In the genomic region with DNA sequence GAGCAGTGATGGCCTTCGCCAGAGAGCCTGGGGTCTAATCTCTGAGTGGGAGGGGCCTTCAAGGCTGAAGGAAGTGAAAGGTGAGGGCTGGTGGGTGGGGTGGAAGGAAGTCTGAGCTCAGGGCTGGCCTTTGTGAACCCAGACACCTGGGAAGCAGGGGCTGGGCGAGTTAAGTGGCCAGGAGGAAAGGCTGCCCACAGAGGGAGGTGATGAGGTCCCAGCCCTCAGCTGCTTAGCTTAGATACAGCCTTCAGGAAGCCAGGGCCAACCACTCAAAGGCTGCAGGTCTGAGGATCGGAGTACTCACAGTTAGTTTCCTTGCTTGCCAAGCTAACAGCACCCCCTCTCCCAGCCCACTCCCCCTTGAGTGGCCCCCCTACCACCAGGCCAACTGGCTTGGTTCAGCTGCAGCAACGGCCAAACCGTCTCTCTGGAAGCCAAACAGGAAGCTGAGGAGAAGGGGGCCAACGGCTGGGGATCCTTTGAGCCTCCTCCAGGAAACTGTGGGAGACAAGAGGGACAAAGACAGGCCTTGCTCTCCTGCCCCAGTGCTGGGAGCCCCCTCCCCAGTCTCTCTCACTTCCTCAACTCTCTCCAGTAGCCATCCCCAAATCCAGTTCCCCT, we compare ENCODE assay signal across 8 mouse cellular contexts. TPM values are rescaled to one million over a fixed set of nuclear protein-coding genes. Genes with fewer than 3 reads are reported as not detected.
DNase-seq lines count a peak whose midpoint lies in the region; ATAC-seq lines count a peak whose summit lies in the region.

No protein-coding gene starts in this region.

- H3K36me3 ChIP-seq in neural tube, embryonic 13.5 days = no peaks in the 10 kb centered on the region
- no peaks in the 10 kb centered on the region for H3K36me3 ChIP-seq in heart, embryonic 15.5 days
- no peaks in the 10 kb centered on the region for H3K36me3 ChIP-seq in liver, embryonic 15.5 days (replicated peaks)

- peaks cover 10% of the 10 kb centered on the region for H3K4me1 ChIP-seq in neural tube, embryonic 13.5 days (replicated peaks)
- H3K4me1 ChIP-seq in heart, embryonic 15.5 days (replicated peaks) = peaks cover 18% of the 10 kb centered on the region
- H3K4me1 ChIP-seq in liver, embryonic 15.5 days (replicated peaks) = peaks cover 67% of the 10 kb centered on the region

- no peak overlapping the region for H3K4me3 ChIP-seq in neural tube, embryonic 13.5 days
- no peak overlapping the region for H3K4me3 ChIP-seq in heart, embryonic 15.5 days
- no peak overlapping the region for H3K4me3 ChIP-seq in liver, embryonic 15.5 days (replicated peaks)

- ATAC-seq in neural tube, embryonic 13.5 days (ENCODE audit: low read depth) = peak; percentile 25; the same call in 1 of the 2 replicates
- ATAC-seq in heart, embryonic 15.5 days (replicated peaks; ENCODE audit: insufficient number of reproducible peaks, insufficient read depth, low FRiP score, low read depth) = peak; percentile 61
- peak; percentile 14; the same call in 1 of the 2 replicates for ATAC-seq in liver, embryonic 15.5 days (ENCODE audit: insufficient read depth)

- H3K4me2 ChIP-seq in neural tube, embryonic 13.5 days = no peak overlapping the region
- H3K4me2 ChIP-seq in heart, embryonic 15.5 days = no peak overlapping the region
- H3K4me2 ChIP-seq in liver, embryonic 15.5 days = no peak overlapping the region

- peak; percentile 48 to 49 for DNase-seq in cerebellum, postnatal 14 days
- no peak for DNase-seq in cerebellum, adult 9-11 months
- no peak for DNase-seq in neural tube, embryonic 10.5 days (ENCODE audit: extremely low spot score, low spot score)
- peak; percentile 51 to 58 for DNase-seq in thymus, postnatal 10 days (ENCODE audit: low spot score in 2 of 2)
- no peak for DNase-seq in left cerebral cortex, adult 18-20 months (ENCODE audit: low spot score in 2 of 2)

- no peak overlapping the region for H3K27ac ChIP-seq in neural tube, embryonic 13.5 days (replicated peaks)
- peak overlapping the region; percentile 31 for H3K27ac ChIP-seq in heart, embryonic 15.5 days
- peak overlapping the region; percentile 51 for H3K27ac ChIP-seq in liver, embryonic 15.5 days (replicated peaks)

- WGBS in neural tube, embryonic 13.5 days = 59% methylated on average over 6 of the region's 6 CpGs
- 40% methylated on average over 6 of the region's 6 CpGs for WGBS in heart, embryonic 15.5 days
- 19% methylated on average over 6 of the region's 6 CpGs for WGBS in liver, embryonic 15.5 days (ENCODE audit: insufficient replicate concordance)

- H3K9me3 ChIP-seq in neural tube, embryonic 13.5 days = no peaks in the 10 kb centered on the region
- H3K9me3 ChIP-seq in heart, embryonic 15.5 days (replicated peaks) = no peaks in the 10 kb centered on the region
- H3K9me3 ChIP-seq in liver, embryonic 15.5 days (replicated peaks) = no peaks in the 10 kb centered on the region

- H3K9ac ChIP-seq in neural tube, embryonic 13.5 days = no peak overlapping the region
- no peak overlapping the region for H3K9ac ChIP-seq in heart, embryonic 15.5 days
- H3K9ac ChIP-seq in liver, embryonic 15.5 days = no peak overlapping the region

- H3K27me3 ChIP-seq in neural tube, embryonic 13.5 days = peaks cover 14% of the 10 kb centered on the region
- peaks cover 3% of the 10 kb centered on the region; the same call in 1 of the 2 replicates for H3K27me3 ChIP-seq in heart, embryonic 15.5 days
- no peaks in the 10 kb centered on the region for H3K27me3 ChIP-seq in liver, embryonic 15.5 days

RNA-seq across cellular contexts. Expression of a gene that starts 26.4 kb away (rescaled TPM):
- polyA plus RNA-seq in neural tube, embryonic 13.5 days (2015; fragmentation: Nextera tagmentation; extraction: Ambion mirVana) = 7.0 and 9.0 TPM in 2 replicates
- polyA plus RNA-seq in heart, embryonic 15.5 days (2015; fragmentation: Nextera tagmentation; extraction: Ambion mirVana) = 6.6 and 8.7 TPM in 2 replicates
- polyA plus RNA-seq in liver, embryonic 15.5 days (2015; fragmentation: Nextera tagmentation; extraction: Ambion mirVana) = 6.8 and 7.4 TPM in 2 replicates
- 10 to 100 TPM; 24.8 to 25.1 TPM for total RNA-seq in left cerebral cortex, adult 18-20 months (2021)

Comparison
In these comparisons a context has a peak if more than half of its experiments do, and no peak if none do; other contexts are left out.
1. DNase-seq: peak in cerebellum, postnatal 14 days (2 of 2) and thymus, postnatal 10 days (2 of 2); none in cerebellum, adult 9-11 months (single experiment), neural tube, embryonic 10.5 days (single experiment) and left cerebral cortex, adult 18-20 months (0 of 2).
2. Peak in every context shown above with its lines, with median percentiles within 50 percentile points of each other: ATAC-seq.